Mouse (Mus musculus): ENCODE data around the gene Slc46a2. TPM values are rescaled to one million over a fixed set of nuclear protein-coding genes. Genes with fewer than 3 reads are reported as not detected.
A peak's percentile ranks its signal among the peaks of the same experiment; 100 is the strongest.

The Slc46a2 gene
- polyA plus RNA-seq, 1 experiment from 2014 or later, result not detected

- Histone ChIP-seq H3K36me3 (ENCODE audit: control insufficient read depth, insufficient read depth) (no peaks in the 10 kb centered on the region), H3K27me3 (ENCODE audit: control insufficient read depth, insufficient read depth, low read depth, low read length) (peaks cover 11% of the 10 kb centered on the region), H3K4me2 (ENCODE audit: low read depth, low read length) (no peak overlapping the region), H3K4me1 (ENCODE audit: control insufficient read depth, low read depth, low read length) (no peaks in the 10 kb centered on the region), H3K9me3 (replicated peaks; ENCODE audit: control insufficient read depth, low read length) (no peaks in the 10 kb centered on the region), H3K27ac (ENCODE audit: low read length) (no peak overlapping the region), H3K4me3 (ENCODE audit: low read depth, low read length) (no peak overlapping the region), H3K9ac (ENCODE audit: low read depth, low read length) (no peak overlapping the region)
- 67% methylated on average over 3 of the region's 3 CpGs for WGBS (ENCODE audit: insufficient replicate concordance)
- ATAC-seq (ENCODE audit: low read depth), result no peak
These were observed 3.1 kb upstream of the Slc46a2 start for GRCm38 (mm10) chr4:59917966-59918365.

GRCm38 (mm10) chr4:59908785-59909184, 6.1 kb downstream of the Slc46a2 start:
- no peaks in the 10 kb centered on the region for H3K36me3 ChIP-seq (ENCODE audit: control insufficient read depth, insufficient read depth)

GRCm38 (mm10) chr4:59907657-59908230, 7.1 kb downstream of the Slc46a2 start:
- Histone ChIP-seq H3K4me1 (ENCODE audit: control insufficient read depth, low read depth, low read length) (no peaks in the 10 kb centered on the region), H3K4me2 (ENCODE audit: low read depth, low read length) (no peak overlapping the region), H3K4me3 (ENCODE audit: low read depth, low read length) (no peak overlapping the region), H3K27me3 (ENCODE audit: control insufficient read depth, insufficient read depth, low read depth, low read length) (no peaks in the 10 kb centered on the region), H3K27ac (ENCODE audit: low read length) (no peak overlapping the region), H3K36me3 (ENCODE audit: control insufficient read depth, insufficient read depth) (no peaks in the 10 kb centered on the region), H3K9me3 (replicated peaks; ENCODE audit: control insufficient read depth, low read length) (no peaks in the 10 kb centered on the region), H3K9ac (ENCODE audit: low read depth, low read length) (no peak overlapping the region)
- WGBS (ENCODE audit: insufficient replicate concordance), result 46% methylated on average over 10 of the region's 10 CpGs
- ATAC-seq (ENCODE audit: low read depth), result no peak

More at GRCm38 (mm10) chr4:59908785-59909184, 6.1 kb downstream of the Slc46a2 start:
- peaks cover 3% of the 10 kb centered on the region for H3K27me3 ChIP-seq (ENCODE audit: control insufficient read depth, insufficient read depth, low read depth, low read length)
- 64% methylated on average over 2 of the region's 2 CpGs for WGBS (ENCODE audit: insufficient replicate concordance)
- no peaks in the 10 kb centered on the region for H3K4me1 ChIP-seq (ENCODE audit: control insufficient read depth, low read depth, low read length)
- no peaks in the 10 kb centered on the region for H3K9me3 ChIP-seq (replicated peaks; ENCODE audit: control insufficient read depth, low read length)
- H3K9ac ChIP-seq (ENCODE audit: low read depth, low read length), result no peak overlapping the region
- no peak for ATAC-seq (ENCODE audit: low read depth)
- H3K27ac ChIP-seq (ENCODE audit: low read length), result no peak overlapping the region
- no peak overlapping the region for H3K4me3 ChIP-seq (ENCODE audit: low read depth, low read length)
- H3K4me2 ChIP-seq (ENCODE audit: low read depth, low read length), result no peak overlapping the region

- H3K27ac ChIP-seq (ENCODE audit: low read length), result no peak overlapping the region
- H3K4me1 ChIP-seq (ENCODE audit: control insufficient read depth, low read depth, low read length), result no peaks in the 10 kb centered on the region
- H3K4me2 ChIP-seq (ENCODE audit: low read depth, low read length), result no peak overlapping the region
- H3K27me3 ChIP-seq (ENCODE audit: control insufficient read depth, insufficient read depth, low read depth, low read length), result no peaks in the 10 kb centered on the region
- ATAC-seq (ENCODE audit: low read depth), result peak; percentile 48; the same call in 1 of the 2 replicates
- WGBS (ENCODE audit: insufficient replicate concordance), result 60% methylated on average over 6 of the region's 6 CpGs
- no peaks in the 10 kb centered on the region for H3K36me3 ChIP-seq (ENCODE audit: control insufficient read depth, insufficient read depth)
- H3K9ac ChIP-seq (ENCODE audit: low read depth, low read length), result no peak overlapping the region
- H3K9me3 ChIP-seq (replicated peaks; ENCODE audit: control insufficient read depth, low read length), result no peaks in the 10 kb centered on the region
- H3K4me3 ChIP-seq (ENCODE audit: low read depth, low read length), result no peak overlapping the region
These were observed 7.8 kb downstream of the Slc46a2 start for GRCm38 (mm10) chr4:59907092-59907491.

GRCm38 (mm10) chr4:59902547-59902946, 12.3 kb downstream of the Slc46a2 start:
- Histone ChIP-seq H3K4me3 (ENCODE audit: low read depth, low read length) (no peak overlapping the region), H3K4me2 (ENCODE audit: low read depth, low read length) (no peak overlapping the region), H3K4me1 (ENCODE audit: control insufficient read depth, low read depth, low read length) (no peaks in the 10 kb centered on the region), H3K27ac (ENCODE audit: low read length) (no peak overlapping the region), H3K36me3 (ENCODE audit: control insufficient read depth, insufficient read depth) (peaks cover 2% of the 10 kb centered on the region; the same call in 1 of the 2 replicates), H3K9ac (ENCODE audit: low read depth, low read length) (no peak overlapping the region), H3K9me3 (replicated peaks; ENCODE audit: control insufficient read depth, low read length) (no peaks in the 10 kb centered on the region), H3K27me3 (ENCODE audit: control insufficient read depth, insufficient read depth, low read depth, low read length) (no peaks in the 10 kb centered on the region)
- ATAC-seq (ENCODE audit: low read depth), result no peak
- 58% methylated on average over 6 of the region's 6 CpGs for WGBS (ENCODE audit: insufficient replicate concordance)

GRCm38 (mm10) chr4:59901810-59902209, 13.0 kb downstream of the Slc46a2 start:
- H3K36me3 ChIP-seq (ENCODE audit: control insufficient read depth, insufficient read depth), result peaks cover 2% of the 10 kb centered on the region; the same call in 1 of the 2 replicates
- no peak for ATAC-seq (ENCODE audit: low read depth)
- H3K9ac ChIP-seq (ENCODE audit: low read depth, low read length), result no peak overlapping the region
- 71% methylated on average over 6 of the region's 6 CpGs for WGBS (ENCODE audit: insufficient replicate concordance)
- H3K9me3 ChIP-seq (replicated peaks; ENCODE audit: control insufficient read depth, low read length), result no peaks in the 10 kb centered on the region
- H3K4me1 ChIP-seq (ENCODE audit: control insufficient read depth, low read depth, low read length), result no peaks in the 10 kb centered on the region
- no peak overlapping the region for H3K4me3 ChIP-seq (ENCODE audit: low read depth, low read length)
- no peaks in the 10 kb centered on the region for H3K27me3 ChIP-seq (ENCODE audit: control insufficient read depth, insufficient read depth, low read depth, low read length)
- no peak overlapping the region for H3K27ac ChIP-seq (ENCODE audit: low read length)
- no peak overlapping the region for H3K4me2 ChIP-seq (ENCODE audit: low read depth, low read length)

- Histone ChIP-seq H3K27ac (ENCODE audit: low read length) (no peak overlapping the region), H3K4me2 (ENCODE audit: low read depth, low read length) (no peak overlapping the region), H3K9me3 (replicated peaks; ENCODE audit: control insufficient read depth, low read length) (no peaks in the 10 kb centered on the region), H3K27me3 (ENCODE audit: control insufficient read depth, insufficient read depth, low read depth, low read length) (no peaks in the 10 kb centered on the region), H3K4me3 (ENCODE audit: low read depth, low read length) (no peak overlapping the region), H3K36me3 (ENCODE audit: control insufficient read depth, insufficient read depth) (peaks cover 2% of the 10 kb centered on the region; the same call in 1 of the 2 replicates), H3K4me1 (ENCODE audit: control insufficient read depth, low read depth, low read length) (no peaks in the 10 kb centered on the region), H3K9ac (ENCODE audit: low read depth, low read length) (no peak overlapping the region)
- WGBS (ENCODE audit: insufficient replicate concordance), result 65% methylated on average over 9 of the region's 9 CpGs
- ATAC-seq (ENCODE audit: low read depth), result no peak
These were observed 16.3 kb downstream of the Slc46a2 start for GRCm38 (mm10) chr4:59898521-59898919.

GRCm38 (mm10) chr4:59897814-59898520, 16.9 kb downstream of the Slc46a2 start:
- 62% methylated on average over 12 of the region's 12 CpGs for WGBS (ENCODE audit: insufficient replicate concordance)
- H3K27me3 ChIP-seq (ENCODE audit: control insufficient read depth, insufficient read depth, low read depth, low read length), result no peaks in the 10 kb centered on the region
- no peak overlapping the region for H3K4me2 ChIP-seq (ENCODE audit: low read depth, low read length)
- H3K9me3 ChIP-seq (replicated peaks; ENCODE audit: control insufficient read depth, low read length), result no peaks in the 10 kb centered on the region
- H3K36me3 ChIP-seq (ENCODE audit: control insufficient read depth, insufficient read depth), result peaks cover 2% of the 10 kb centered on the region; the same call in 1 of the 2 replicates
- no peak overlapping the region for H3K4me3 ChIP-seq (ENCODE audit: low read depth, low read length)
- ATAC-seq (ENCODE audit: low read depth), result no peak
- H3K4me1 ChIP-seq (ENCODE audit: control insufficient read depth, low read depth, low read length), result no peaks in the 10 kb centered on the region
- no peak overlapping the region for H3K27ac ChIP-seq (ENCODE audit: low read length)
- no peak overlapping the region for H3K9ac ChIP-seq (ENCODE audit: low read depth, low read length)

GRCm38 (mm10) chr4:59896000-59896399, 18.9 kb downstream of the Slc46a2 start:
- H3K27me3 ChIP-seq (ENCODE audit: control insufficient read depth, insufficient read depth, low read depth, low read length), result no peaks in the 10 kb centered on the region
- whole genome bisulfite sequencing (ENCODE audit: insufficient replicate concordance), result 58% methylated on average over 5 of the region's 5 CpGs

More at GRCm38 (mm10) chr4:59896000-59896399, 18.9 kb downstream of the Slc46a2 start:
- no peak for ATAC-seq (ENCODE audit: low read depth)
- Histone ChIP-seq H3K27ac (ENCODE audit: low read length) (no peak overlapping the region), H3K9me3 (replicated peaks; ENCODE audit: control insufficient read depth, low read length) (no peaks in the 10 kb centered on the region), H3K4me1 (ENCODE audit: control insufficient read depth, low read depth, low read length) (no peaks in the 10 kb centered on the region), H3K36me3 (ENCODE audit: control insufficient read depth, insufficient read depth) (peaks cover 2% of the 10 kb centered on the region; the same call in 1 of the 2 replicates), H3K4me3 (ENCODE audit: low read depth, low read length) (no peak overlapping the region), H3K9ac (ENCODE audit: low read depth, low read length) (no peak overlapping the region), H3K4me2 (ENCODE audit: low read depth, low read length) (no peak overlapping the region)
